Mouse (Mus musculus): ENCODE measurements around the gene Gm13090.

DNA sequence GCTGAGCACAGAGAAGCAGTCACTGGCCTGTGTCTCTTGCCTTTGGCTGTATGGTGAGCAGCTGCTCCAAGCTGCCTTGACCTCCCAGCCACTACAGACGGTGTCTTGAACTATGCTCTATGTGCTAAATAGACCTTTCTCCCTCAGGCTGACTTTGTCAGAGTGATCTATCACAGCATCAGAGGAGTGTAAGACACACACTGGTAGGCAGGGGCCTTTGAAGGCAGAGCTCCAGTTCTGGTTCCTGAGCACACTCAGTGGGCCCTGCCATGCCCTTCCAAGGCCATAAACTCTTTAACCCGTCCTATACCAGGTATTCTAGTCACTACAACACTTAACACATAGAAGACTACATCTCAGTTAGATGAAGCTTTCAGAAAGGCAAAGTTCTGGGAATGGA, 8.0 kb upstream of the Gm13090 start:
- TF ChIP-seq CTCF (IDR thresholded peaks at IDR 0.05; ENCODE audit: low read depth) (no peak), EP300 (IDR thresholded peaks at IDR 0.05; ENCODE audit: low read depth) (no peak)

Measured in heart, postnatal 0 days (tissue).